Mouse (Mus musculus): ENCODE data around the gene Pja2.

GRCm38 (mm10) chr17:64362570-64362969, 30.9 kb upstream of the Pja2 start:
- TF ChIP-seq EP300 (IDR thresholded peaks at IDR 0.05; ENCODE audit: low read depth) = no peak
- no peak for TF ChIP-seq CTCF (IDR thresholded peaks at IDR 0.05; ENCODE audit: low read depth)
